Mouse (Mus musculus) heart, adult 9 months (tissue): ENCODE data around the gene Ppm1n.
"Not testable (repeated sequence)": the region's sequence is repeated elsewhere in the genome, so short reads cannot be mapped to it uniquely, and the experiment has no call there.

Experiments used
- DNase-seq, 2 experiments: peaks; one replicate each; pipeline ENCODE4 v3.0.0; 2022; ENCODE audit warnings: low spot score in 2 of 2

The Ppm1n gene

GRCm38 (mm10) chr7:19282791-19283405, 3.0 kb upstream of the Ppm1n start:
- DNase-seq = no peak

GRCm38 (mm10) chr7:19282385-19282784, 2.5 kb upstream of the Ppm1n start, which contains the start of gene Rtn2:
Gene Rtn2, plus strand, starts transcription at chr7:19282624.
- DNase-seq = peak in 1 of 2 experiments; percentile 48

- not testable (repeated sequence) for DNase-seq
Measured at GRCm38 (mm10) chr7:19281680-19282304, 1.9 kb upstream of the Ppm1n start.

GRCm38 (mm10) chr7:19279052-19279451, 812 bp downstream of the Ppm1n start:
- DNase-seq = no peak

GRCm38 (mm10) chr7:19276253-19276652, 3.6 kb downstream of the Ppm1n start:
- DNase-seq = no peak

- DNase-seq = peak; percentile 63 to 71
Measured at GRCm38 (mm10) chr7:19272173-19272764, 7.6 kb downstream of the Ppm1n start.

GRCm38 (mm10) chr7:19271238-19272172, 8.4 kb downstream of the Ppm1n start, which contains the start of gene Vasp:
Gene Vasp, minus strand, starts transcription at chr7:19271817.
- peak; percentile 90 to 91 for DNase-seq

GRCm38 (mm10) chr7:19270509-19271237, 9.2 kb downstream of the Ppm1n start:
- DNase-seq = no peak

GRCm38 (mm10) chr7:19269721-19270441, 10.0 kb downstream of the Ppm1n start:
- peak; percentile 75 to 84 for DNase-seq

GRCm38 (mm10) chr7:19268993-19269681, 10.7 kb downstream of the Ppm1n start:
- DNase-seq = peak in 1 of 2 experiments; percentile 40

GRCm38 (mm10) chr7:19267051-19267450, 12.8 kb downstream of the Ppm1n start:
- no peak for DNase-seq

GRCm38 (mm10) chr7:19265928-19266822, 13.7 kb downstream of the Ppm1n start:
- DNase-seq = peak; percentile 23 to 51

GRCm38 (mm10) chr7:19265147-19265546, 14.7 kb downstream of the Ppm1n start:
- peak in 1 of 2 experiments; percentile 29 for DNase-seq

- peak in 1 of 2 experiments; percentile 60 for DNase-seq
Measured at GRCm38 (mm10) chr7:19258336-19258735, 21.5 kb downstream of the Ppm1n start.

GRCm38 (mm10) chr7:19257390-19258022, 22.4 kb downstream of the Ppm1n start:
- DNase-seq = peak; percentile 78 to 82

- DNase-seq = no peak
Measured at GRCm38 (mm10) chr7:19256567-19256966, 23.3 kb downstream of the Ppm1n start.

GRCm38 (mm10) chr7:19255395-19255794, 24.5 kb downstream of the Ppm1n start:
- no peak for DNase-seq

- DNase-seq = no peak
Measured at GRCm38 (mm10) chr7:19253437-19253836, 26.4 kb downstream of the Ppm1n start.
